Mouse (Mus musculus) forebrain, embryonic 13.5 days (tissue): ENCODE results near the gene Top1. TPM values are rescaled to one million over a fixed set of nuclear protein-coding genes. Genes with fewer than 3 reads are reported as not detected.
A peak's percentile ranks its signal among the peaks of the same experiment; 100 is the strongest.

Experiments used
- ATAC-seq: fragments of 200-750 bp; cut with Nextera tagmentation; 2 replicates; pipeline ENCODE4 v1.8.0; 2017
- H3K27ac ChIP-seq: fragments of 300-500 bp; sonication (generic); 2 replicates; pipeline ENCODE4 v1.5.1; 2015; ENCODE audit warnings: inconsistent platforms, mild to moderate bottlenecking, moderate library complexity
- H3K27me3 ChIP-seq: fragments of 300-500 bp; sonication (generic); 2 replicates; pipeline ENCODE4 v1.6.1; 2015; ENCODE audit warnings: mild to moderate bottlenecking, inconsistent platforms
- H3K36me3 ChIP-seq: fragments of 300-500 bp; sonication (generic); 2 replicates; pipeline ENCODE4 v1.6.1; 2015; ENCODE audit warnings: mild to moderate bottlenecking, inconsistent platforms; ENCODE audit not compliant: poor library complexity, severe bottlenecking
- H3K4me1 ChIP-seq: fragments of 300-500 bp; sonication (generic); 2 replicates; pipeline ENCODE4 v1.6.1; 2015; ENCODE audit warnings: inconsistent platforms
- H3K4me2 ChIP-seq: fragments of 300-500 bp; sonication (generic); 2 replicates; pipeline ENCODE4 v1.6.1; 2015; ENCODE audit warnings: inconsistent platforms, mild to moderate bottlenecking, moderate library complexity
- H3K4me3 ChIP-seq: fragments of 300-500 bp; sonication (generic); 2 replicates; pipeline ENCODE4 v1.5.1; 2015; ENCODE audit warnings: mild to moderate bottlenecking, inconsistent platforms
- H3K9ac ChIP-seq: fragments of 300-500 bp; sonication (generic); 2 replicates; pipeline ENCODE4 v1.6.1; 2015; ENCODE audit warnings: mild to moderate bottlenecking, inconsistent platforms
- H3K9me3 ChIP-seq: fragments of 300-500 bp; sonication (generic); replicated peaks from 2 replicates; pipeline ENCODE4 v1.6.1; 2016; ENCODE audit warnings: inconsistent platforms
- WGBS: fragments of 180-500 bp; shearing (Covaris S2); methylation state at CpG from one replicate; pipeline ENCODE4 v1.1.7; 2015; 5-methylcytosine and 5-hydroxymethylcytosine counted together
- polyA plus RNA-seq: library from polyadenylated mRNA; unstranded; fragments of >200 nt; fragmentation: Nextera tagmentation; extraction: Ambion mirVana; gene quantifications from 2 replicates; pipeline ENCODE4 v1.2.1, GENCODE M21; 2015

The Top1 gene
- polyA plus RNA-seq, 1 experiment from 2014 or later: 149 TPM

- H3K9me3 ChIP-seq: no peaks in the 10 kb centered on the region
- peaks cover 80% of the 10 kb centered on the region for H3K4me1 ChIP-seq
- ATAC-seq: no peak
- H3K4me3 ChIP-seq: no peak overlapping the region
- H3K9ac ChIP-seq: no peak overlapping the region
- no peak overlapping the region; the same call in 1 of the 2 replicates for H3K27ac ChIP-seq
- H3K4me2 ChIP-seq: no peak overlapping the region
- H3K27me3 ChIP-seq: no peaks in the 10 kb centered on the region
- peaks cover 57% of the 10 kb centered on the region for H3K36me3 ChIP-seq
- 76% methylated on average over 5 of the region's 5 CpGs for WGBS
These were observed 92.7 kb downstream of the Top1 start for GRCm38 (mm10) chr2:160738354-160738753.

DNA sequence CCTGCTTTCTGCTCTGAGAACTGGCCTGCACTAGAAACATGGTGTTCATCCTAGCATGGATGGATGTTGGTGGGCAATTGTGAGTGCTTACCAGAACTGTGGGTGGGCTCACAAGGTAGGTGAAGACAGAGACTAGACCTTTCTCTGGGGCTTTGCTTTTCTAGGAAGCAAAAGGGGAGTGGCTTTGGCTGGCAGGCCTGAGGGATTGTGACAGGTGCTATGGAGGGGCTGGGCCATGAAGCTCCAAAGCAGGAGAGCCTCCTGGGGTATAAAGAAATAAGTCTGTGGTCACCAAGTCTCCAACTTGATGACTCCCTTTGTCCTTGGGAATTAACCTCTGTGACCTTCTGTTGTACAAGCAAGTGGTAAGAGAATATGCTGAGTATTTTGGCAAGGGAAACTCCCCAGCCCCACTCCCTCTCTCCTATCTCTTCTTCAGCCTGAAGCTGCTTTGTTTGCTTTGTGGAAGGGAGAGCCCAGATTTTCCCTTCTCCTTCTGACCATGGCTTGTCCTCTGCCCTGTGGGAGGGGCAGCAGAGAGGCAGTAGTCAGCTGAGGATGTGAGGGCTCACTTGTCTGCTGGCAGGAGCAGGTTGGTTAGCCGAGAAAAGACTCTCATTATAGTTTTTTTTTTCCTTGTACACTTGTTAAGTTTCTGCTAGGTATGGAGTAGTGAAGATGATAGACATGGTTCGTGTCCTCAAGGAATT lies 94.1 kb downstream of the Top1 start:
- H3K9ac ChIP-seq: no peak overlapping the region
- H3K27ac ChIP-seq: peak overlapping the region; percentile 83
- no peaks in the 10 kb centered on the region for H3K9me3 ChIP-seq
- no peak overlapping the region for H3K4me3 ChIP-seq
- 39% methylated on average over 2 of the region's 2 CpGs for WGBS
- H3K36me3 ChIP-seq: peaks cover 49% of the 10 kb centered on the region
- H3K4me1 ChIP-seq: peaks cover 66% of the 10 kb centered on the region
- no peaks in the 10 kb centered on the region for H3K27me3 ChIP-seq
- ATAC-seq: no peak
- 0 out of 2 replicates have a peak overlapping the region, but pooled peaks have one; percentile 2 for H3K4me2 ChIP-seq

- no peak overlapping the region for H3K9ac ChIP-seq
- no peak overlapping the region for H3K4me3 ChIP-seq
- H3K4me2 ChIP-seq: no peak overlapping the region
- WGBS: 38% methylated on average over 11 of the region's 11 CpGs
- H3K9me3 ChIP-seq: no peaks in the 10 kb centered on the region
- ATAC-seq: peak; percentile 78
- no peaks in the 10 kb centered on the region for H3K27me3 ChIP-seq
- H3K36me3 ChIP-seq: peaks cover 41% of the 10 kb centered on the region
- peak overlapping the region; percentile 83 for H3K27ac ChIP-seq
- peaks cover 58% of the 10 kb centered on the region for H3K4me1 ChIP-seq
These were observed 95.0 kb downstream of the Top1 start for GRCm38 (mm10) chr2:160740521-160741156.

- Histone ChIP-seq H3K27me3 (no peaks in the 10 kb centered on the region), H3K9ac (no peak overlapping the region), H3K4me3 (no peak overlapping the region), H3K27ac (peak overlapping the region; percentile 83), H3K4me2 (no peak overlapping the region), H3K9me3 (no peaks in the 10 kb centered on the region), H3K36me3 (peaks cover 41% of the 10 kb centered on the region), H3K4me1 (peaks cover 51% of the 10 kb centered on the region)
- 89% methylated on average over 3 of the region's 3 CpGs for WGBS
- no peak for ATAC-seq
These were observed 95.9 kb downstream of the Top1 start for GRCm38 (mm10) chr2:160741580-160741979.

GRCm38 (mm10) chr2:160742161-160742609 lies 96.5 kb downstream of the Top1 start:
- no peak overlapping the region for H3K4me3 ChIP-seq
- H3K9ac ChIP-seq: no peak overlapping the region
- H3K27me3 ChIP-seq: no peaks in the 10 kb centered on the region
- no peak for ATAC-seq
- 71% methylated on average over 1 of the region's 1 CpGs for WGBS
- peaks cover 41% of the 10 kb centered on the region for H3K36me3 ChIP-seq
- 0 out of 2 replicates have a peak overlapping the region, but pooled peaks have one; percentile 6 for H3K27ac ChIP-seq
- no peaks in the 10 kb centered on the region for H3K9me3 ChIP-seq
- H3K4me2 ChIP-seq: no peak overlapping the region
- H3K4me1 ChIP-seq: peaks cover 49% of the 10 kb centered on the region

GRCm38 (mm10) chr2:160744040-160744822 lies 98.5 kb downstream of the Top1 start:
- Histone ChIP-seq H3K27me3 (no peaks in the 10 kb centered on the region), H3K4me1 (peaks cover 32% of the 10 kb centered on the region), H3K9me3 (no peaks in the 10 kb centered on the region), H3K9ac (no peak overlapping the region), H3K36me3 (peaks cover 46% of the 10 kb centered on the region), H3K4me3 (no peak overlapping the region), H3K4me2 (no peak overlapping the region), H3K27ac (no peak overlapping the region)
- ATAC-seq: no peak
- 95% methylated on average over 7 of the region's 7 CpGs for WGBS

GRCm38 (mm10) chr2:160744823-160745210 lies 99.1 kb downstream of the Top1 start:
- no peak for ATAC-seq
- 95% methylated on average over 5 of the region's 5 CpGs for WGBS

DNA sequence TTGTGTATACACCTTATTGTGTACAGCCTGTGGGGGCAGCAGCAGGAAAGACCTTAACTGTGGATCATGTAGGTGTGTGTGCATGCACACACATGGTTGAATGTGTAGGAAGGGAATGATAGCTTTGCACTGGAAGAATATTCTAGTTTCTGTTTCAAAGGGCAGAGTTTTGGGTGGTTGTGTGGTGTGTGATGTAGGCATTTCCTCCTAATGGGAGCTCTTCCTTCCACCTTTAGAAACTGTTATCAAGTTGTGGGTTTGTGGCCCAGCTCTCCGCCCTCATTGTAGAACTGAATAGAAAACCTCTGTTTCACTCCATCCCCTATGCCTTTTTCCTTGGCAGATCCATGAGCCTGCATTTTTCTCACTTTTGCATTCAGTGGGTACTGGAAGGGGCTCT lies 99.8 kb downstream of the Top1 start:
- peaks cover 57% of the 10 kb centered on the region for H3K36me3 ChIP-seq
- H3K4me1 ChIP-seq: peaks cover 19% of the 10 kb centered on the region
- ATAC-seq: no peak
- no peak overlapping the region for H3K4me2 ChIP-seq
- H3K9ac ChIP-seq: no peak overlapping the region
- H3K27ac ChIP-seq: no peak overlapping the region
- 100% methylated on average over 1 of the region's 1 CpGs for WGBS
- no peaks in the 10 kb centered on the region for H3K27me3 ChIP-seq
- no peaks in the 10 kb centered on the region for H3K9me3 ChIP-seq
- H3K4me3 ChIP-seq: no peak overlapping the region

More at GRCm38 (mm10) chr2:160744823-160745210, 99.1 kb downstream of the Top1 start:
- no peaks in the 10 kb centered on the region for H3K9me3 ChIP-seq
- H3K4me3 ChIP-seq: no peak overlapping the region
- peaks cover 51% of the 10 kb centered on the region for H3K36me3 ChIP-seq
- no peak overlapping the region for H3K4me2 ChIP-seq
- H3K9ac ChIP-seq: no peak overlapping the region
- peaks cover 26% of the 10 kb centered on the region for H3K4me1 ChIP-seq
- no peaks in the 10 kb centered on the region for H3K27me3 ChIP-seq
- H3K27ac ChIP-seq: no peak overlapping the region

- Histone ChIP-seq H3K4me3 (no peak overlapping the region), H3K4me1 (peaks cover 8% of the 10 kb centered on the region), H3K9me3 (no peaks in the 10 kb centered on the region), H3K4me2 (no peak overlapping the region), H3K27me3 (no peaks in the 10 kb centered on the region), H3K36me3 (peaks cover 69% of the 10 kb centered on the region), H3K27ac (no peak overlapping the region), H3K9ac (no peak overlapping the region)
- no peak for ATAC-seq
- WGBS: over 99% methylated on average over 5 of the region's 5 CpGs
These were observed 100.9 kb downstream of the Top1 start for GRCm38 (mm10) chr2:160746637-160747036.

- Histone ChIP-seq H3K27me3 (no peaks in the 10 kb centered on the region), H3K36me3 (peaks cover 72% of the 10 kb centered on the region), H3K9ac (no peak overlapping the region), H3K4me3 (no peak overlapping the region), H3K9me3 (no peaks in the 10 kb centered on the region), H3K4me2 (no peak overlapping the region), H3K27ac (no peak overlapping the region), H3K4me1 (peaks cover 3% of the 10 kb centered on the region)
- ATAC-seq: no peak
- 93% methylated on average over 10 of the region's 10 CpGs for WGBS
These were observed 101.4 kb downstream of the Top1 start for GRCm38 (mm10) chr2:160747075-160747474.

DNA sequence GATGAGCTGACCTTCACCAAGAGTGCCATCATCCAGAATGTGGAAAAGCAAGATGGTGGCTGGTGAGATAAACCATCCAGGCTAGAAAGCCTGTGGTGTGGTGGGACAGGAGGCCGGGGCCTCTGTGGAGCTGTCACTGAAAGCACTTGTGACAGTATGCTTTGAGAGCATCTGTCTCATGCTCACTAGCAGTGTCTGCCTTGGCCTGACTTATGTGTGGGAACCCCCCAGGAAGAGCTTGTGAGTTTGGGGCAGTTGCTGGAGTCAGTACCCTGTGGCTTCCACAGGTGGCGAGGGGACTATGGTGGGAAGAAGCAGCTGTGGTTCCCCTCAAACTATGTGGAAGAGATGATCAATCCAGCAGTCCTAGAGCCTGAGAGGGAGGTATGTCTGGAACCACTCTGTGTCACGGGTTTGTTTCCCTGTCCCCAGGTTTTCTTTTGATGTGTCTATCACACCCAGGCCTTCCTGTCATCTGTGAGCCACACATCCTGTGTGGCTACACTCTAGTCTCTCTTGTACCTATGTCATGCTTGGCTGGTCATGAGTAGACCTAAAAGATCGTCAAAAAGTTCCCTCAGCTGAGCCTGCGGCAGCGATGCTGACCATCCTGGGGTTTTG lies 111.0 kb downstream of the Top1 start:
- ATAC-seq: no peak

More for the DNA sequence above, 111.0 kb downstream of the Top1 start:
- H3K4me1 ChIP-seq: no peaks in the 10 kb centered on the region
- no peaks in the 10 kb centered on the region for H3K9me3 ChIP-seq
- H3K4me2 ChIP-seq: no peak overlapping the region
- no peak overlapping the region for H3K4me3 ChIP-seq
- H3K9ac ChIP-seq: no peak overlapping the region
- H3K27ac ChIP-seq: no peak overlapping the region
- peaks cover 100% of the 10 kb centered on the region for H3K36me3 ChIP-seq
- 92% methylated on average over 6 of the region's 6 CpGs for WGBS
- H3K27me3 ChIP-seq: no peaks in the 10 kb centered on the region
